Mouse (Mus musculus) spleen, adult 2 months (tissue): ENCODE results near the gene Aco1.

Experiments used
- CTCF ChIP-seq: fragments of 200-500 bp; IDR thresholded peaks from 2 replicates; pipeline ENCODE4 v1.5.1; 2011; ENCODE audit warnings: mild to moderate bottlenecking, inconsistent platforms; ENCODE audit not compliant: insufficient read depth, insufficient read length, insufficient replicate concordance; ENCODE audit errors: extremely low read depth
- POLR2A ChIP-seq: fragments of 200-500 bp; IDR thresholded peaks from 2 replicates; pipeline ENCODE4 v1.6.1; 2011; ENCODE audit warnings: low read depth, low read length, inconsistent platforms

GRCm38 (mm10) chr4:40183781-40184180 lies 40.9 kb downstream of the Aco1 start:
- TF ChIP-seq CTCF (no peak), POLR2A (no peak)
